Mouse (Mus musculus): ENCODE measurements around the gene Jagn1. TPM values are rescaled to one million over a fixed set of nuclear protein-coding genes. Genes with fewer than 3 reads are reported as not detected.

Jagn1 gene
- polyA plus RNA-seq, 1 experiment from 2014 or later: 75.0 TPM

GRCm38 (mm10) chr6:113428006-113428405, 14.4 kb upstream of the Jagn1 start:
- no peak overlapping the region for H3K9ac ChIP-seq (ENCODE audit: low read length)
- no peak overlapping the region for H3K4me2 ChIP-seq
- ATAC-seq (ENCODE audit: low FRiP score) (no peak), DNase-seq (ENCODE audit: low spot score, missing footprints) (peak; percentile 49)
- H3K27ac ChIP-seq (ENCODE audit: low read depth, low read length): no peak overlapping the region
- H3K4me3 ChIP-seq (ENCODE audit: low read depth, low read length): no peak overlapping the region
- H3K27me3 ChIP-seq (ENCODE audit: control insufficient read depth, insufficient read depth, low read length): no peaks in the 10 kb centered on the region
- no peaks in the 10 kb centered on the region for H3K4me1 ChIP-seq (ENCODE audit: control insufficient read depth, insufficient read depth, low read length)
- H3K9me3 ChIP-seq (ENCODE audit: control insufficient read depth, low read length): no peaks in the 10 kb centered on the region; the same call in 1 of the 2 replicates
- no peaks in the 10 kb centered on the region for H3K36me3 ChIP-seq (ENCODE audit: control insufficient read depth, insufficient read depth, low read length)
- 93% methylated on average over 16 of the region's 16 CpGs for WGBS

GRCm38 (mm10) chr6:113429965-113430364, 12.4 kb upstream of the Jagn1 start:
- H3K9ac ChIP-seq (ENCODE audit: low read length): no peak overlapping the region
- no peak overlapping the region for H3K4me2 ChIP-seq
- H3K4me1 ChIP-seq (ENCODE audit: control insufficient read depth, insufficient read depth, low read length): no peaks in the 10 kb centered on the region
- no peaks in the 10 kb centered on the region; the same call in 1 of the 2 replicates for H3K9me3 ChIP-seq (ENCODE audit: control insufficient read depth, low read length)
- no peak for DNase-seq (ENCODE audit: low spot score, missing footprints)
- H3K4me3 ChIP-seq (ENCODE audit: low read depth, low read length): no peak overlapping the region
- WGBS: 81% methylated on average over 3 of the region's 3 CpGs
- no peak overlapping the region for H3K27ac ChIP-seq (ENCODE audit: low read depth, low read length)
- ATAC-seq (ENCODE audit: low FRiP score): no peak
- H3K36me3 ChIP-seq (ENCODE audit: control insufficient read depth, insufficient read depth, low read length): no peaks in the 10 kb centered on the region
- no peaks in the 10 kb centered on the region for H3K27me3 ChIP-seq (ENCODE audit: control insufficient read depth, insufficient read depth, low read length)

- ATAC-seq (ENCODE audit: low FRiP score) (no peak), DNase-seq (ENCODE audit: low spot score, missing footprints) (peak; percentile 28)
- Histone ChIP-seq H3K27me3 (ENCODE audit: control insufficient read depth, insufficient read depth, low read length) (no peaks in the 10 kb centered on the region), H3K4me2 (no peak overlapping the region), H3K4me1 (ENCODE audit: control insufficient read depth, insufficient read depth, low read length) (no peaks in the 10 kb centered on the region), H3K27ac (ENCODE audit: low read depth, low read length) (no peak overlapping the region), H3K36me3 (ENCODE audit: control insufficient read depth, insufficient read depth, low read length) (no peaks in the 10 kb centered on the region), H3K9ac (ENCODE audit: low read length) (no peak overlapping the region), H3K4me3 (ENCODE audit: low read depth, low read length) (no peak overlapping the region), H3K9me3 (ENCODE audit: control insufficient read depth, low read length) (no peaks in the 10 kb centered on the region; the same call in 1 of the 2 replicates)
- 64% methylated on average over 3 of the region's 3 CpGs for WGBS
These were observed 11.5 kb upstream of the Jagn1 start for GRCm38 (mm10) chr6:113430846-113431245.

- Histone ChIP-seq H3K4me1 (ENCODE audit: control insufficient read depth, insufficient read depth, low read length) (no peaks in the 10 kb centered on the region), H3K4me2 (no peak overlapping the region), H3K36me3 (ENCODE audit: control insufficient read depth, insufficient read depth, low read length) (no peaks in the 10 kb centered on the region), H3K4me3 (ENCODE audit: low read depth, low read length) (no peak overlapping the region), H3K27me3 (ENCODE audit: control insufficient read depth, insufficient read depth, low read length) (no peaks in the 10 kb centered on the region), H3K9ac (ENCODE audit: low read length) (no peak overlapping the region), H3K9me3 (ENCODE audit: control insufficient read depth, low read length) (no peaks in the 10 kb centered on the region; the same call in 1 of the 2 replicates), H3K27ac (ENCODE audit: low read depth, low read length) (no peak overlapping the region)
- 69% methylated on average over 3 of the region's 3 CpGs for WGBS
- peak; percentile 67 for DNase-seq (ENCODE audit: low spot score, missing footprints)
- ATAC-seq (ENCODE audit: low FRiP score): no peak
These were observed 10.6 kb upstream of the Jagn1 start for GRCm38 (mm10) chr6:113431801-113432200.

GRCm38 (mm10) chr6:113433661-113434060, 8.7 kb upstream of the Jagn1 start:
- no peaks in the 10 kb centered on the region for H3K27me3 ChIP-seq (ENCODE audit: control insufficient read depth, insufficient read depth, low read length)
- WGBS: 78% methylated on average over 3 of the region's 3 CpGs
- H3K36me3 ChIP-seq (ENCODE audit: control insufficient read depth, insufficient read depth, low read length): no peaks in the 10 kb centered on the region
- H3K9me3 ChIP-seq (ENCODE audit: control insufficient read depth, low read length): no peaks in the 10 kb centered on the region
- ATAC-seq (ENCODE audit: low FRiP score) (no peak), DNase-seq (ENCODE audit: low spot score, missing footprints) (no peak)
- no peak overlapping the region for H3K4me2 ChIP-seq
- no peak overlapping the region for H3K9ac ChIP-seq (ENCODE audit: low read length)
- no peak overlapping the region for H3K4me3 ChIP-seq (ENCODE audit: low read depth, low read length)
- no peaks in the 10 kb centered on the region for H3K4me1 ChIP-seq (ENCODE audit: control insufficient read depth, insufficient read depth, low read length)
- H3K27ac ChIP-seq (ENCODE audit: low read depth, low read length): no peak overlapping the region

- Histone ChIP-seq H3K36me3 (ENCODE audit: control insufficient read depth, insufficient read depth, low read length) (no peaks in the 10 kb centered on the region), H3K4me3 (ENCODE audit: low read depth, low read length) (no peak overlapping the region), H3K27me3 (ENCODE audit: control insufficient read depth, insufficient read depth, low read length) (no peaks in the 10 kb centered on the region), H3K4me2 (no peak overlapping the region), H3K9ac (ENCODE audit: low read length) (no peak overlapping the region), H3K9me3 (ENCODE audit: control insufficient read depth, low read length) (no peaks in the 10 kb centered on the region), H3K4me1 (ENCODE audit: control insufficient read depth, insufficient read depth, low read length) (no peaks in the 10 kb centered on the region), H3K27ac (ENCODE audit: low read depth, low read length) (no peak overlapping the region)
- no peak for ATAC-seq (ENCODE audit: low FRiP score)
- no peak for DNase-seq (ENCODE audit: low spot score, missing footprints)
- WGBS: 75% methylated on average over 7 of the region's 7 CpGs
These were observed 7.7 kb upstream of the Jagn1 start for GRCm38 (mm10) chr6:113434691-113435090.

GRCm38 (mm10) chr6:113435664-113436205, 6.6 kb upstream of the Jagn1 start, which contains the start of gene Cidec:
TSS of gene Cidec (minus strand) at chr6:113435760.
- 75% methylated on average over 9 of the region's 9 CpGs for WGBS
- no peak within 1 kb of the TSS for H3K9ac ChIP-seq (ENCODE audit: low read length)
- H3K4me2 ChIP-seq: no peak within 1 kb of the TSS
- peak; percentile 72 for DNase-seq (ENCODE audit: low spot score, missing footprints)
- H3K4me1 ChIP-seq (ENCODE audit: control insufficient read depth, insufficient read depth, low read length): no peaks in the 10 kb centered on the region
- no peak within 1 kb of the TSS for H3K4me3 ChIP-seq (ENCODE audit: low read depth, low read length)
- ATAC-seq (ENCODE audit: low FRiP score): no peak
- no peak within 1 kb of the TSS for H3K27ac ChIP-seq (ENCODE audit: low read depth, low read length)
- H3K9me3 ChIP-seq (ENCODE audit: control insufficient read depth, low read length): no peaks in the 10 kb centered on the region
- no peaks in the 10 kb centered on the region for H3K27me3 ChIP-seq (ENCODE audit: control insufficient read depth, insufficient read depth, low read length)
- H3K36me3 ChIP-seq (ENCODE audit: control insufficient read depth, insufficient read depth, low read length): no peaks in the 10 kb centered on the region

GRCm38 (mm10) chr6:113437135-113437534, 5.2 kb upstream of the Jagn1 start:
- H3K9ac ChIP-seq (ENCODE audit: low read length): no peak overlapping the region
- 82% methylated on average over 12 of the region's 12 CpGs for WGBS
- H3K4me1 ChIP-seq (ENCODE audit: control insufficient read depth, insufficient read depth, low read length): no peaks in the 10 kb centered on the region
- H3K27me3 ChIP-seq (ENCODE audit: control insufficient read depth, insufficient read depth, low read length): no peaks in the 10 kb centered on the region
- DNase-seq (ENCODE audit: low spot score, missing footprints) (peak; percentile 79), ATAC-seq (ENCODE audit: low FRiP score) (no peak)
- H3K36me3 ChIP-seq (ENCODE audit: control insufficient read depth, insufficient read depth, low read length): no peaks in the 10 kb centered on the region
- no peak overlapping the region for H3K4me3 ChIP-seq (ENCODE audit: low read depth, low read length)
- no peaks in the 10 kb centered on the region for H3K9me3 ChIP-seq (ENCODE audit: control insufficient read depth, low read length)
- no peak overlapping the region for H3K27ac ChIP-seq (ENCODE audit: low read depth, low read length)
- H3K4me2 ChIP-seq: no peak overlapping the region

GRCm38 (mm10) chr6:113438721-113439430, 3.5 kb upstream of the Jagn1 start:
- no peak overlapping the region for H3K9ac ChIP-seq (ENCODE audit: low read length)
- no peaks in the 10 kb centered on the region for H3K27me3 ChIP-seq (ENCODE audit: control insufficient read depth, insufficient read depth, low read length)
- no peaks in the 10 kb centered on the region for H3K36me3 ChIP-seq (ENCODE audit: control insufficient read depth, insufficient read depth, low read length)
- no peak overlapping the region for H3K4me3 ChIP-seq (ENCODE audit: low read depth, low read length)
- peak; percentile 78 for DNase-seq (ENCODE audit: low spot score, missing footprints)
- H3K4me2 ChIP-seq: no peak overlapping the region
- no peak for ATAC-seq (ENCODE audit: low FRiP score)
- H3K9me3 ChIP-seq (ENCODE audit: control insufficient read depth, low read length): no peaks in the 10 kb centered on the region
- H3K27ac ChIP-seq (ENCODE audit: low read depth, low read length): no peak overlapping the region
- peaks cover 7% of the 10 kb centered on the region; the same call in 1 of the 2 replicates for H3K4me1 ChIP-seq (ENCODE audit: control insufficient read depth, insufficient read depth, low read length)
- WGBS: 71% methylated on average over 12 of the region's 12 CpGs

Data from midbrain, embryonic 11.5 days (tissue).